Mouse (Mus musculus) limb, embryonic 13.5 days (tissue): ENCODE data around the gene Cd276. TPM values are rescaled to one million over a fixed set of nuclear protein-coding genes. Genes with fewer than 3 reads are reported as not detected.

Experiments used
- ATAC-seq: fragments of 200-750 bp; cut with Nextera tagmentation; 2 replicates; pipeline ENCODE4 v1.8.0; 2017; ENCODE audit warnings: low read depth, moderate number of reproducible peaks, moderate TSS enrichment; ENCODE audit not compliant: low FRiP score
- H3K27ac ChIP-seq: fragments of 300-500 bp; sonication (generic); 2 replicates; pipeline ENCODE4 v1.5.1; 2015; ENCODE audit warnings: inconsistent platforms, mild to moderate bottlenecking, moderate library complexity
- H3K27me3 ChIP-seq: fragments of 300-500 bp; sonication (generic); 2 replicates; pipeline ENCODE4 v1.6.1; 2015; ENCODE audit warnings: mild to moderate bottlenecking, inconsistent platforms
- H3K36me3 ChIP-seq: fragments of 300-500 bp; sonication (generic); 2 replicates; pipeline ENCODE4 v1.6.1; 2015; ENCODE audit warnings: inconsistent platforms, mild to moderate bottlenecking, moderate library complexity
- H3K4me1 ChIP-seq: fragments of 300-500 bp; sonication (generic); 2 replicates; pipeline ENCODE4 v1.6.1; 2015; ENCODE audit warnings: inconsistent platforms
- H3K4me2 ChIP-seq: fragments of 300-500 bp; sonication (generic); replicated peaks from 2 replicates; pipeline ENCODE4 v1.6.1; 2015; ENCODE audit warnings: inconsistent platforms, mild to moderate bottlenecking, moderate library complexity
- H3K4me3 ChIP-seq: fragments of 300-500 bp; sonication (generic); 2 replicates; pipeline ENCODE4 v1.5.1; 2015; ENCODE audit warnings: moderate library complexity, mild to moderate bottlenecking, inconsistent platforms
- H3K9ac ChIP-seq: fragments of 300-500 bp; sonication (generic); 2 replicates; pipeline ENCODE4 v1.6.1; 2015; ENCODE audit warnings: mild to moderate bottlenecking, inconsistent platforms
- H3K9me3 ChIP-seq: fragments of 300-500 bp; sonication (generic); 2 replicates; pipeline ENCODE4 v1.6.1; 2016; ENCODE audit warnings: inconsistent platforms
- WGBS: fragments of 180-500 bp; shearing (Covaris S2); methylation state at CpG from one replicate; pipeline ENCODE4 v1.1.7; 2015; 5-methylcytosine and 5-hydroxymethylcytosine counted together
- polyA plus RNA-seq: library from polyadenylated mRNA; unstranded; fragments of >200 nt; fragmentation: Nextera tagmentation; extraction: Ambion mirVana; gene quantifications from 2 replicates; pipeline ENCODE4 v1.2.1, GENCODE M21; 2015

Gene Cd276
- polyA plus RNA-seq, 1 experiment from 2014 or later: 71.4 TPM

DNA sequence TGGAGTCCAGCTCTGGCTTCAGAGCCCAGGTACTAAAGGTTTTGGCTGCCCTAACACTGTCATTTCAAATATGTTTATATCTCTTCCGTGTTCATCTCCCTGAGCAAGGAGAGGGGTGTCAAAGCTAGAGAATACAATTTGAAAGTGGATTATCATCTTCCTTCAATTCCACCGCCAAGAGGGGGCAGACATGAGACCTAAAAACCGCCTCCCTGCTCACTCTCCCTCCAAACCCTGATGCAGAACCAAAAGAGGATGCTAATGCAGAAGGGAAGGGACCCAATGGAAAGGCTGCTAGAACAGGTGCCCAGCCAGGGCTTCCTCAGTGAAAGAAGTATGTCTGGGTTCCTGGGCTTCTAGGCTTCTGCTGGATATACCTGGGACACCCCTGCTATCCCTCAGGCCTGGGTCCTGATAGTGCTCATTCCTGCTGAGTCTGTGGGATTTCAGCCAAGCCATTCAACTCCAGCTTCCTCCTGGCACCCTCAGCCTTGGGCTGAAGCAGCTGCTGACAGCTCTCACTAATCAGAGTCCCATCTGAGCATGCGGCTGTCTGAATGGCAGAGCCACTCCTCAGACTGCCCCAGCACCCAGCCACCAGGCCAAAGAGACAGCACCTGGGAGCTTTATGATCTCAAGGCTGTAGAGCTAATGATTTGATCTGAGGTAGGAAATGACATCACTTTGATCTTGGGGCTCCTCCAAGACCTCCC, 58.6 kb downstream of the Cd276 start:
- Histone ChIP-seq H3K27me3 (no peaks in the 10 kb centered on the region), H3K4me2 (no peak overlapping the region), H3K9ac (no peak overlapping the region), H3K4me3 (no peak overlapping the region), H3K27ac (no peak overlapping the region), H3K36me3 (peaks cover 16% of the 10 kb centered on the region; the same call in 1 of the 2 replicates), H3K4me1 (peaks cover 12% of the 10 kb centered on the region), H3K9me3 (no peaks in the 10 kb centered on the region)
- WGBS: 37% methylated on average over 4 of the region's 4 CpGs
- no peak for ATAC-seq

DNA sequence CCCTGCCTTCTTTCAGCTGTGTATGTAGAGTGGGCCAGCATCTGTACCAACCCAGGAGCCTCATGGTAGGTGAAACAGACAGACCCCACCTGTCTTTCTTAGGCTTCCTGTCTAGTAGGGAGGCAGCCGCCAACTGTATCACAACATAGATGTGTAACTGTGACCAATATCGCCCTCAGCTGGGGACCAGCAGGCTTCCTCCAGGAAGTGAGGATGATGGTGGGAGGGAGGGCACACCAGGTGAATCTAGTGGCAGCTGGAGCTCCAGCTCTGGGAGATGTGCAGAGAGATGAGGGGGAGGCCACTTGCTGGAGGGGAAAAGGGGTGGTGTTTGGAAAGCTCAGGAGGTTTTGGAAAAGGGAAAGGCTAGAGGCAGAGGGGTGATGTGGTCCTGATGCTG, 60.2 kb downstream of the Cd276 start:
- 65% methylated on average over 2 of the region's 2 CpGs for WGBS

DNA sequence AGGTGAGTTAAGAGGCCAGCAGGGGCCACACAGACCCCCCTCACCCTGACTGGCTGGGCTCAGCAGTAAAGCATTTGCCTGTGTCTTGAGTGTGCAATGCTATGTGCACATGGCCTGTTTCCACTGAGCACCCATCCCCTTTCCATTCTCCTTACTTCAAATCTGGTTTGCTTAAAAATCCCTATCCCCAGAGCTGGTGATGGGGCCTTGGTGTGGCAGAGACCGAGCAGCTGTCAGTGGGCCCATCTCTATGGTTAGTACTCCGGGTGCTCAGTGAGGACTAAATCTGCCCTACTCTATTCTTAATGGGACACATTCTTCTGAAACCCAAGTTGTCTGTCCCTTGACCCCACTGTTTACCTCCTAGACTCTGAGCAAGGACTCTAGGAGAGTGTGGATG, 64.8 kb downstream of the Cd276 start:
- ATAC-seq: no peak
- peaks cover 34% of the 10 kb centered on the region for H3K4me1 ChIP-seq
- peak overlapping the region; percentile 88; the same call in 1 of the 2 replicates for H3K9ac ChIP-seq
- peak overlapping the region; percentile 97 for H3K4me2 ChIP-seq
- no peak overlapping the region for H3K27ac ChIP-seq
- peaks cover 21% of the 10 kb centered on the region for H3K27me3 ChIP-seq
- 50% methylated on average over 2 of the region's 2 CpGs for WGBS
- H3K36me3 ChIP-seq: peaks cover 9% of the 10 kb centered on the region; the same call in 1 of the 2 replicates
- H3K4me3 ChIP-seq: peak overlapping the region; percentile 77
- no peaks in the 10 kb centered on the region for H3K9me3 ChIP-seq

More for the DNA sequence above, 60.2 kb downstream of the Cd276 start:
- Histone ChIP-seq H3K4me1 (peaks cover 28% of the 10 kb centered on the region), H3K4me2 (no peak overlapping the region), H3K27ac (no peak overlapping the region), H3K9ac (no peak overlapping the region), H3K36me3 (peaks cover 16% of the 10 kb centered on the region; the same call in 1 of the 2 replicates), H3K27me3 (0 out of 2 replicates have a peak, but pooled peaks cover 4% of the 10 kb centered on the region), H3K4me3 (no peak overlapping the region), H3K9me3 (no peaks in the 10 kb centered on the region)
- no peak for ATAC-seq

DNA sequence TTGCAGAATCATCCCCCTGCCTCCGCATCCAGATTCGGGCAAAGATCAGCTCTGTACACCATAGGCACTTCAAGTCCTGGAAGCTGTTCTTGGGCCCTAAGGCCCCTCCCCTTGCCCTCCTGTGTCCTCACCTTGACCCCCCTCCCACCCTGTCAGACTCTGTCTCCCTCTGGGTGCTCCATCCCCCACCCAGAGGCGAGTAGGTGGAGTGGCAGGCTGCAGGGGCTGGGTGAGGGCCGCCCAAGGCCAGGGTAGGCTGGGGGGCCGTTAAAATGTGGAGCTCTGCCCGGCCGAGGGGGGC, 65.4 kb downstream of the Cd276 start:
- ATAC-seq: 0 out of 2 replicates have a peak, but pooled peaks have one; percentile 7
- H3K27me3 ChIP-seq: peaks cover 26% of the 10 kb centered on the region
- H3K4me1 ChIP-seq: peaks cover 34% of the 10 kb centered on the region
- peak overlapping the region; percentile 77 for H3K4me3 ChIP-seq
- H3K4me2 ChIP-seq: peak overlapping the region; percentile 97
- H3K9ac ChIP-seq: peak overlapping the region; percentile 88
- WGBS: 11% methylated on average over 7 of the region's 7 CpGs
- no peak overlapping the region for H3K27ac ChIP-seq
- H3K9me3 ChIP-seq: no peaks in the 10 kb centered on the region
- H3K36me3 ChIP-seq: peaks cover 9% of the 10 kb centered on the region; the same call in 1 of the 2 replicates

DNA sequence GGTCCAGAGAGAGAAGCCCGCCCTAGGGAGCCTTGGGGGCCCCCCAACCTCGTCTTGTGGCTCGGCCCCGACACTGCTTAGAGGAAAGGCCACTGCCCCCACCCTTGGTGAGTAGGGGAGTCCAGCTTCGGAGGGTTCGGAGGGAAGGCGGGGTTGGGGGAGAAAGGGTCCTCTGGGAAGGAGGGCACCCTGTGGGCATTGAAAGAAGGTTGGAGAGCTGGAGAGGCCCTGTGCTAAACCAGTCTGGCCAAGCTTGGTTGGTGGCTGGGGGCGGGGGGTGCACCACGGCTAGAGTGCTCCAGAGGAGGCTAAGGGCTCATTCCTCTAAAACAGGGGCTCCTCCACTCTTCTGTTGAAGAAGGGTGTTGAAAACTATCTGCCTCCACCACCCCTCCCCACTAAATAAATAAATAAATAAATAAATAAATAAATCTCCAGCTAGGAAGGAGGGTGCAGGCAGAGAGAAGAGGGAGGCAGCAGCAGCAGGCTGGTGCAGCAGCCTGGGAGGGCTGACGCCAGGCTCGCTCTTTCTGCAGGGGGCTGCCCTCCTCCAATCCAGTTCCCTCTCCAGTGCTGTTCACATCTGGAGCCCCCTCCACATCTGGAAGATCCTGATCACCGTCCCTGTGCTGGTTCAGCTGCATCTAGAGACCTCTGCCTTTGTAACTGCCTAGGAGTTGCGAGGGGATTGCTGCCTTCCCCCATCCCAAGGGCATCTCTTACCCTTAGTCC, 65.9 kb downstream of the Cd276 start:
- Histone ChIP-seq H3K4me1 (peaks cover 34% of the 10 kb centered on the region), H3K4me2 (peak overlapping the region; percentile 97), H3K27me3 (peaks cover 26% of the 10 kb centered on the region), H3K4me3 (peak overlapping the region; percentile 77), H3K9me3 (no peaks in the 10 kb centered on the region), H3K36me3 (peaks cover 9% of the 10 kb centered on the region; the same call in 1 of the 2 replicates), H3K9ac (peak overlapping the region; percentile 88), H3K27ac (peak overlapping the region; percentile 92; the same call in 1 of the 2 replicates)
- whole genome bisulfite sequencing: 1% methylated on average over 13 of the region's 13 CpGs
- ATAC-seq: peak; percentile 48

DNA sequence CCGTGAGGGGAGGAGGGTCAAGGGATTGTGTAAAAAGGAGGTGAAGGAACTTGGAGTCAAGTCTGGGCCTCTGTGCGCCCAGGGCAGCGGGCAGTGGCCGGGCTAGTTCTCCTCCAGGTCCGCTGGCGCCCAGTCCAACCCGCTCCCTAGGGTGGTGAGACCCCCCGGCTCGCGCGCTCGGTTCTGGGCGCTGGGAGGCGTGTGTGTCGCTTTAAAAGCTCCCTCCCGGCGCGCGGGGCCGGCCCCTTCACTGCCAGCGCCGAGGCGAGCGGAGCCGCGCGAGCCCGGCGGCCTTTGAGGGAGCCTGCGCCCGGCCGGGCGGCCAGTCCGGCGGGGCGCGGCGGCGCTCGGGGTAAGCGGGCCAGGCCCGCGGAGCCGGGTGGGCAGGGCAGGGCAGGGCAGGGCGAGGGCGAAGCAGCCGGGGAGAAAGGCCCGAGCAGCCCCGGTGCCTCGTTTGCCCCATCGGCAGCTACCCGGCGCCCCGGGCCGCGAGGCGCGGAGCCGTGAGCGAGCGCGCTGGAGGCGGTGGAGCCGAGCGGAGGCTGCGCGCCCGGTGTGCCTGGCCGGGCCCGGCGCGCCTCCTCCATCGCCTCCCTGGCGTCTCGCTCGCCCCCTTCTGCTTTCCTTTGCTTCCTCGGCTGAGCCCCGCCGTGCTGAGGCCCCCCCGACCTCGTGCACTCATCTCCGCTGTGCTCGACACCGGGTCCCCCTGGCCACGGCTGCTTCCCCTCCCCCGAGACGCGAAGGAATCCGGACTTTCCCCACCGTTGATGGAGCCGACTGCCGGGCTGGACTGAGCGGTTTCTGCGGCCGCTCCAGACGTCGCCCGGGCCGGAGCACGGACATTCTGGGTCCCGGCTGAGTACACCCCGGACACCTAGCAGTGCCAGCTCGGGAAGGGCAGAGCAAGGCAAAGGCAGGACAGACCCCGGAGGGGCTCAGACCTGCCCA, 67.1 kb downstream of the Cd276 start, which contains the start of gene Insyn1:
Gene Insyn1 (plus strand): TSS at position 753 of the 951 bp plus-strand sequence.
- H3K9me3 ChIP-seq: no peaks in the 10 kb centered on the region
- peak; percentile 72 for ATAC-seq
- H3K9ac ChIP-seq: peak within 1 kb of the TSS; percentile 88
- peak within 1 kb of the TSS; percentile 77 for H3K4me3 ChIP-seq
- under 1% methylated on average over 73 of the region's 104 CpGs for WGBS
- peak within 1 kb of the TSS; percentile 92 for H3K27ac ChIP-seq
- H3K4me2 ChIP-seq: peak within 1 kb of the TSS; percentile 97
- H3K4me1 ChIP-seq: peaks cover 34% of the 10 kb centered on the region
- peaks cover 28% of the 10 kb centered on the region for H3K27me3 ChIP-seq
- H3K36me3 ChIP-seq: peaks cover 5% of the 10 kb centered on the region; the same call in 1 of the 2 replicates

DNA sequence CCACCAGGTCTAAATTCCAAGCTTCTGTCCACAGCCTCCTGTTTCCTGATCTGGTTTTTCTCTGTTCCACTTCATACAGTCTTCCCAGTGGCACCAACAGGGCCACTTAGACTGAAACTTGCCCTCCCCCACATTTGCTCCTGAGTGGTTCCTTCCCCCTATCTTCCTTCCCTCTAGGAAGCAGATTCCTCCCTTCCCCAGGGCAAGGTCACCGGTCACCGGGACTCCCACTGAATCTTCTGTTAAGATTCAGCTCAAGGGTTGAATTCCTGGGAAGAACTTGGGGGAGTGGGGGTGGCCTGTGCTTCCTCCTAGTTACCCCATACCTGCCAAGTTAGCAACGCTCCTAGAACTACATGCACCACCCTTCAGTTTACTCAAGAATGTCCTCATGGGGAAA, 68.2 kb downstream of the Cd276 start:
- H3K36me3 ChIP-seq: no peaks in the 10 kb centered on the region; the same call in 1 of the 2 replicates
- peaks cover 34% of the 10 kb centered on the region for H3K4me1 ChIP-seq
- ATAC-seq: no peak
- no peak overlapping the region for H3K27ac ChIP-seq
- 12% methylated on average over 3 of the region's 3 CpGs for WGBS
- H3K4me3 ChIP-seq: no peak overlapping the region
- H3K9ac ChIP-seq: no peak overlapping the region
- no peak overlapping the region for H3K4me2 ChIP-seq
- no peaks in the 10 kb centered on the region for H3K9me3 ChIP-seq
- H3K27me3 ChIP-seq: peaks cover 32% of the 10 kb centered on the region

Other genes with a start within 250 kb of the Cd276 start
- 51.3 and 52.2 TPM in 2 replicates for gene Loxl1, start 242.3 kb downstream of the Cd276 start, polyA plus RNA-seq
- gene Tbc1d21, start 185.0 kb downstream of the Cd276 start, polyA plus RNA-seq: not detected in 2 replicates
- gene Insyn1, start 66.8 kb downstream of the Cd276 start, polyA plus RNA-seq: 2.1 and 3.6 TPM in 2 replicates
- 99.6 and 101 TPM in 2 replicates for gene Nptn, start 26.8 kb upstream of the Cd276 start, polyA plus RNA-seq
- gene Rec114, start 188.5 kb upstream of the Cd276 start, polyA plus RNA-seq: 2.1 and 2.4 TPM in 2 replicates